Mouse (Mus musculus) ovary, postnatal 36 days (tissue): ENCODE measurements around the gene Gmcl1.

Experiments
- DNase-seq: peaks from one replicate; pipeline ENCODE4 v3.0.0; 2022; ENCODE audit warnings: low spot score, mixed read lengths

Gmcl1 gene

GRCm38 (mm10) chr6:86733183-86733876 is at the start of gene Gmcl1:
Gmcl1 (minus strand) TSS chr6:86733383.
- DNase-seq = peak; percentile 95

- DNase-seq = no peak
These were observed 49.2 kb upstream of the Gmcl1 start for GRCm38 (mm10) chr6:86782342-86782741.

GRCm38 (mm10) chr6:86781361-86781957 is 48.3 kb upstream of the Gmcl1 start:
- DNase-seq = no peak

- DNase-seq = no peak
These were observed 45.9 kb upstream of the Gmcl1 start for GRCm38 (mm10) chr6:86778910-86779594.

- DNase-seq = no peak
These were observed 44.0 kb upstream of the Gmcl1 start for GRCm38 (mm10) chr6:86777181-86777580.

GRCm38 (mm10) chr6:86776706-86777071 is 43.5 kb upstream of the Gmcl1 start:
- DNase-seq = no peak

- no peak for DNase-seq
These were observed 43.0 kb upstream of the Gmcl1 start for GRCm38 (mm10) chr6:86776001-86776705.

- no peak for DNase-seq
These were observed 41.8 kb upstream of the Gmcl1 start for GRCm38 (mm10) chr6:86774937-86775336.

GRCm38 (mm10) chr6:86773830-86774229 is 40.6 kb upstream of the Gmcl1 start:
- DNase-seq = no peak

GRCm38 (mm10) chr6:86772631-86773030 is 39.4 kb upstream of the Gmcl1 start:
- no peak for DNase-seq

- DNase-seq = no peak
These were observed 35.8 kb upstream of the Gmcl1 start for GRCm38 (mm10) chr6:86768938-86769337.

- no peak for DNase-seq
These were observed 35.1 kb upstream of the Gmcl1 start for GRCm38 (mm10) chr6:86768186-86768776.

- DNase-seq = no peak
These were observed 34.3 kb upstream of the Gmcl1 start for GRCm38 (mm10) chr6:86767465-86767864.

- no peak for DNase-seq
These were observed 32.5 kb upstream of the Gmcl1 start for GRCm38 (mm10) chr6:86765637-86766059.

GRCm38 (mm10) chr6:86754105-86754863 is 21.1 kb upstream of the Gmcl1 start:
- no peak for DNase-seq

GRCm38 (mm10) chr6:86752843-86753485 is 19.8 kb upstream of the Gmcl1 start:
- DNase-seq = no peak

GRCm38 (mm10) chr6:86750961-86751360 is 17.8 kb upstream of the Gmcl1 start:
- DNase-seq = no peak

GRCm38 (mm10) chr6:86749817-86750216 is 16.6 kb upstream of the Gmcl1 start:
- no peak for DNase-seq

- no peak for DNase-seq
These were observed 14.0 kb upstream of the Gmcl1 start for GRCm38 (mm10) chr6:86747171-86747570.

GRCm38 (mm10) chr6:86740652-86741051 is 7.5 kb upstream of the Gmcl1 start:
- DNase-seq = no peak

GRCm38 (mm10) chr6:86736830-86737229 is 3.6 kb upstream of the Gmcl1 start:
- DNase-seq = no peak
